ENCODE assay signal across 14 mouse cellular contexts in the genomic region with DNA sequence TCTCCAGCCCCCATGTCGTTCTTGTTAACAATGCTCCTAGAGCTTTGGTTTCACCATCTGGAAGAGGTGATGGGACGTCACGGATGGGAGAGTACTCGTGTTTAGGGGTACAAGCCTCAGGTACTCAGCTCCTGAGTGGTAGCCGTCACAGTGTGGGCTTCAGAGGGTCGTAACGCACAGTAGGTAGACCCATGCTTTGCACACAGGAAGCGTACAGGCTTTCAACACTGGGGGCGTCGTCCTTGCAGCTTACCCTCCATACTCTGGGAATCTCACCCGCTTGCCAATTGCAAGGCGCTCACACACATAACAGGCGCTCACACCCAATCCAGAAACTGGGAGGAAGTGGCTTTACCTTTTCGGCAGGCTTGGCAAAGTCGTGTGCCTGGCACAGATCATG. TPM values are rescaled to one million over a fixed set of nuclear protein-coding genes. Genes with fewer than 3 reads are reported as not detected.
DNase-seq lines count a peak whose midpoint lies in the region; ATAC-seq lines count a peak whose summit lies in the region.
"Had no signal": no experiment of that assay in that cellular context is flagged by ENCODE, and none has a peak within 500 bp of the region (broad histone marks: within the 10 kb centered on the region; RNA-seq: fewer than 3 reads in every experiment).

No protein-coding gene starts in this region.

- H3K4me1 ChIP-seq in kidney, embryonic 16.5 days (ENCODE audit: insufficient read depth, low read length): peaks cover 60% of the 10 kb centered on the region
- peaks cover 50% of the 10 kb centered on the region for H3K4me1 ChIP-seq in embryonic facial prominence, embryonic 12.5 days
- H3K4me1 ChIP-seq in intestine, embryonic 14.5 days (replicated peaks; ENCODE audit: control insufficient read depth, insufficient read depth, low read length): peaks cover 48% of the 10 kb centered on the region
- peaks cover 63% of the 10 kb centered on the region for H3K4me1 ChIP-seq in stomach, embryonic 14.5 days (ENCODE audit: control insufficient read depth, insufficient read depth, low read length)
- peaks cover 44% of the 10 kb centered on the region for H3K4me1 ChIP-seq in forebrain, embryonic 16.5 days (replicated peaks; ENCODE audit: control insufficient read depth, insufficient read depth, low read length)

- 29% methylated on average over 15 of the region's 15 CpGs for whole genome bisulfite sequencing in kidney, embryonic 16.5 days
- 30% methylated on average over 15 of the region's 15 CpGs for WGBS in embryonic facial prominence, embryonic 12.5 days
- 31% methylated on average over 15 of the region's 15 CpGs for WGBS in intestine, embryonic 14.5 days
- 33% methylated on average over 15 of the region's 15 CpGs for WGBS in stomach, embryonic 14.5 days
- WGBS in forebrain, embryonic 16.5 days: 36% methylated on average over 15 of the region's 15 CpGs

- peaks cover 49% of the 10 kb centered on the region for H3K27me3 ChIP-seq in kidney, embryonic 16.5 days (ENCODE audit: insufficient read depth, low read length)
- H3K27me3 ChIP-seq in embryonic facial prominence, embryonic 12.5 days: peaks cover 90% of the 10 kb centered on the region
- peaks cover 63% of the 10 kb centered on the region for H3K27me3 ChIP-seq in intestine, embryonic 14.5 days (replicated peaks; ENCODE audit: control insufficient read depth, insufficient read depth, low read length)
- H3K27me3 ChIP-seq in stomach, embryonic 14.5 days (ENCODE audit: control insufficient read depth, insufficient read depth, low read length): 0 out of 2 replicates have a peak, but pooled peaks cover 8% of the 10 kb centered on the region
- H3K27me3 ChIP-seq in forebrain, embryonic 16.5 days (replicated peaks; ENCODE audit: control insufficient read depth, insufficient read depth, low read length): peaks cover 14% of the 10 kb centered on the region

- no peaks in the 10 kb centered on the region for H3K36me3 ChIP-seq in kidney, embryonic 16.5 days (ENCODE audit: insufficient read depth, low read length)
- no peaks in the 10 kb centered on the region for H3K36me3 ChIP-seq in embryonic facial prominence, embryonic 12.5 days
- no peaks in the 10 kb centered on the region for H3K36me3 ChIP-seq in intestine, embryonic 14.5 days (ENCODE audit: control insufficient read depth, insufficient read depth, low read length)
- H3K36me3 ChIP-seq in stomach, embryonic 14.5 days (ENCODE audit: control insufficient read depth, insufficient read depth, low read length): no peaks in the 10 kb centered on the region
- H3K36me3 ChIP-seq in forebrain, embryonic 16.5 days (ENCODE audit: control insufficient read depth, insufficient read depth): no peaks in the 10 kb centered on the region
- H3K36me3 ChIP-seq: liver, embryonic 13.5 days had no signal

- H3K9me3 ChIP-seq in kidney, embryonic 16.5 days (ENCODE audit: low read length): no peaks in the 10 kb centered on the region
- no peaks in the 10 kb centered on the region for H3K9me3 ChIP-seq in embryonic facial prominence, embryonic 12.5 days
- no peaks in the 10 kb centered on the region for H3K9me3 ChIP-seq in intestine, embryonic 14.5 days (ENCODE audit: control insufficient read depth, low read length)
- H3K9me3 ChIP-seq in stomach, embryonic 14.5 days (ENCODE audit: control insufficient read depth, low read depth, low read length): no peaks in the 10 kb centered on the region
- H3K9me3 ChIP-seq in forebrain, embryonic 16.5 days (ENCODE audit: control insufficient read depth, low read length): no peaks in the 10 kb centered on the region
- H3K9me3 ChIP-seq: liver, embryonic 13.5 days had no signal

- peak overlapping the region; percentile 47 for H3K4me2 ChIP-seq in kidney, embryonic 16.5 days (replicated peaks; ENCODE audit: low read depth, low read length)
- peak overlapping the region; percentile 40 for H3K4me2 ChIP-seq in embryonic facial prominence, embryonic 12.5 days (replicated peaks)
- peak overlapping the region; percentile 45 for H3K4me2 ChIP-seq in intestine, embryonic 14.5 days (ENCODE audit: low read length)
- peak overlapping the region; percentile 38 for H3K4me2 ChIP-seq in stomach, embryonic 14.5 days (replicated peaks; ENCODE audit: low read depth, low read length)
- H3K4me2 ChIP-seq in forebrain, embryonic 16.5 days (ENCODE audit: low read length): no peak overlapping the region
- H3K4me2 ChIP-seq: liver, embryonic 13.5 days had no signal

- H3K27ac ChIP-seq in kidney, embryonic 16.5 days (ENCODE audit: low read length): peak overlapping the region; percentile 51; the same call in 1 of the 2 replicates
- peak overlapping the region; percentile 20; the same call in 1 of the 2 replicates for H3K27ac ChIP-seq in embryonic facial prominence, embryonic 12.5 days
- peak overlapping the region; percentile 62; the same call in 1 of the 2 replicates for H3K27ac ChIP-seq in intestine, embryonic 14.5 days (ENCODE audit: low read depth)
- peak overlapping the region; percentile 77; the same call in 1 of the 2 replicates for H3K27ac ChIP-seq in stomach, embryonic 14.5 days (ENCODE audit: low read length)
- H3K27ac ChIP-seq in forebrain, embryonic 16.5 days (ENCODE audit: low read length): no peak overlapping the region
- H3K27ac ChIP-seq: liver, embryonic 13.5 days had no signal

- ATAC-seq in kidney, embryonic 16.5 days (ENCODE audit: low FRiP score, low TSS enrichment): no peak
- no peak for ATAC-seq in embryonic facial prominence, embryonic 12.5 days (ENCODE audit: insufficient number of reproducible peaks, insufficient read depth, low FRiP score, low TSS enrichment)
- ATAC-seq in intestine, embryonic 14.5 days (replicated peaks; ENCODE audit: low FRiP score, low TSS enrichment, low read depth): no peak
- ATAC-seq in stomach, embryonic 14.5 days (ENCODE audit: insufficient number of reproducible peaks, insufficient read depth, low FRiP score, low read depth): no peak
- ATAC-seq in forebrain, embryonic 16.5 days: no peak

- DNase-seq in kidney, postnatal 10 days: no peak
- no peak for DNase-seq in intestine, embryonic 14.5 days (ENCODE audit: low spot score)
- DNase-seq in thymus, postnatal 4 days: no peak
- DNase-seq: adrenal gland, postnatal 25 days; cerebellum, adult 9-10 months; gastrocnemius, postnatal 25 days; liver, embryonic 13.5 days; midbrain, embryonic 14.5 days; spleen, adult 18-20 months; thymus, adult 2 months had no signal

- H3K9ac ChIP-seq in kidney, embryonic 16.5 days (replicated peaks; ENCODE audit: low read length): peak overlapping the region; percentile 53
- no peak overlapping the region for H3K9ac ChIP-seq in embryonic facial prominence, embryonic 12.5 days
- no peak overlapping the region for H3K9ac ChIP-seq in intestine, embryonic 14.5 days (ENCODE audit: low read length)
- H3K9ac ChIP-seq in stomach, embryonic 14.5 days (replicated peaks; ENCODE audit: low read depth, low read length): no peak overlapping the region
- no peak overlapping the region for H3K9ac ChIP-seq in forebrain, embryonic 16.5 days (replicated peaks; ENCODE audit: low read depth, low read length)
- H3K9ac ChIP-seq: liver, embryonic 13.5 days had no signal

- peak overlapping the region; percentile 35 for H3K4me3 ChIP-seq in kidney, embryonic 16.5 days (ENCODE audit: low read length)
- 0 out of 2 replicates have a peak overlapping the region, but pooled peaks have one; percentile 25 for H3K4me3 ChIP-seq in embryonic facial prominence, embryonic 12.5 days
- H3K4me3 ChIP-seq in intestine, embryonic 14.5 days (ENCODE audit: low read depth, low read length): 0 out of 2 replicates have a peak overlapping the region, but pooled peaks have one; percentile 19
- no peak overlapping the region for H3K4me3 ChIP-seq in stomach, embryonic 14.5 days (ENCODE audit: low read depth, low read length)
- H3K4me3 ChIP-seq in forebrain, embryonic 16.5 days (replicated peaks; ENCODE audit: low read length): no peak overlapping the region
- H3K4me3 ChIP-seq: liver, embryonic 13.5 days had no signal

RNA-seq across cellular contexts. Expression of a gene that starts 2.6 kb away (rescaled TPM):
- polyA plus RNA-seq in kidney, embryonic 16.5 days (2015; fragmentation: Nextera tagmentation; extraction: Ambion mirVana): 9.6 and 11.2 TPM in 2 replicates
- 17.0 and 19.2 TPM in 2 replicates for polyA plus RNA-seq in embryonic facial prominence, embryonic 12.5 days (2016; fragmentation: Nextera tagmentation; extraction: Ambion mirVana)
- 14.2 and 15.8 TPM in 2 replicates for polyA plus RNA-seq in intestine, embryonic 14.5 days (2014; fragmentation: Nextera tagmentation; extraction: Ambion mirVana)
- polyA plus RNA-seq in stomach, embryonic 14.5 days (2014; fragmentation: Nextera tagmentation; extraction: Ambion mirVana): 23.0 and 26.4 TPM in 2 replicates
- polyA plus RNA-seq in forebrain, embryonic 16.5 days (2015; fragmentation: Nextera tagmentation; extraction: Ambion mirVana): 0.71 and 1.1 TPM in 2 replicates

RNA-seq across cellular contexts. Expression of a gene that starts 28.1 kb away (rescaled TPM):
- polyA plus RNA-seq in kidney, embryonic 16.5 days (2015; fragmentation: Nextera tagmentation; extraction: Ambion mirVana): 8.1 and 9.2 TPM in 2 replicates
- polyA plus RNA-seq in embryonic facial prominence, embryonic 12.5 days (2016; fragmentation: Nextera tagmentation; extraction: Ambion mirVana): 7.6 and 8.6 TPM in 2 replicates
- 4.6 and 4.9 TPM in 2 replicates for polyA plus RNA-seq in intestine, embryonic 14.5 days (2014; fragmentation: Nextera tagmentation; extraction: Ambion mirVana)
- 5.2 and 6.5 TPM in 2 replicates for polyA plus RNA-seq in stomach, embryonic 14.5 days (2014; fragmentation: Nextera tagmentation; extraction: Ambion mirVana)
- 8.3 and 11.0 TPM in 2 replicates for polyA plus RNA-seq in forebrain, embryonic 16.5 days (2015; fragmentation: Nextera tagmentation; extraction: Ambion mirVana)

RNA-seq across cellular contexts. Expression of a gene that starts 59.2 kb away (rescaled TPM):
- 8.3 and 8.6 TPM in 2 replicates for polyA plus RNA-seq in kidney, embryonic 16.5 days (2015; fragmentation: Nextera tagmentation; extraction: Ambion mirVana)
- 3.4 and 3.5 TPM in 2 replicates for polyA plus RNA-seq in embryonic facial prominence, embryonic 12.5 days (2016; fragmentation: Nextera tagmentation; extraction: Ambion mirVana)
- 3.4 and 3.5 TPM in 2 replicates for polyA plus RNA-seq in intestine, embryonic 14.5 days (2014; fragmentation: Nextera tagmentation; extraction: Ambion mirVana)
- 2.8 and 3.4 TPM in 2 replicates for polyA plus RNA-seq in stomach, embryonic 14.5 days (2014; fragmentation: Nextera tagmentation; extraction: Ambion mirVana)
- polyA plus RNA-seq in forebrain, embryonic 16.5 days (2015; fragmentation: Nextera tagmentation; extraction: Ambion mirVana): 0.92 and 1.5 TPM in 2 replicates

Comparison
In these comparisons a context has a peak if more than half of its experiments do, and no peak if none do; other contexts are left out.
1. H3K4me3 ChIP-seq: peak in kidney, embryonic 16.5 days (single experiment), embryonic facial prominence, embryonic 12.5 days (single experiment) and intestine, embryonic 14.5 days (single experiment); none in stomach, embryonic 14.5 days (single experiment) and forebrain, embryonic 16.5 days (single experiment).